Mouse (Mus musculus) hindbrain, embryonic 15.5 days (tissue): ENCODE measurements around the gene Ctnnal1. TPM values are rescaled to one million over a fixed set of nuclear protein-coding genes. Genes with fewer than 3 reads are reported as not detected.

Source experiments
- ATAC-seq: fragments of 200-750 bp; cut with Nextera tagmentation; 2 replicates; pipeline ENCODE4 v1.8.0; 2017; ENCODE audit warnings: low read depth, moderate number of reproducible peaks, moderate TSS enrichment; ENCODE audit not compliant: low FRiP score
- H3K27ac ChIP-seq: fragments of 300-500 bp; sonication (generic); replicated peaks from 2 replicates; pipeline ENCODE4 v1.5.1; 2015; ENCODE audit warnings: mild to moderate bottlenecking, inconsistent platforms
- H3K27me3 ChIP-seq: fragments of 300-500 bp; sonication (generic); 2 replicates; pipeline ENCODE4 v1.6.1; 2015; ENCODE audit warnings: control low read depth, inconsistent platforms
- H3K36me3 ChIP-seq: fragments of 300-500 bp; sonication (generic); 2 replicates; pipeline ENCODE4 v1.6.1; 2015; ENCODE audit warnings: control low read depth, inconsistent platforms
- H3K4me1 ChIP-seq: fragments of 300-500 bp; sonication (generic); replicated peaks from 2 replicates; pipeline ENCODE4 v1.6.1; 2015; ENCODE audit warnings: control low read depth, inconsistent platforms
- H3K4me2 ChIP-seq: fragments of 300-500 bp; sonication (generic); 2 replicates; pipeline ENCODE4 v1.6.1; 2015; ENCODE audit warnings: moderate library complexity, mild to moderate bottlenecking, inconsistent platforms
- H3K4me3 ChIP-seq: fragments of 300-500 bp; sonication (generic); 2 replicates; pipeline ENCODE4 v1.5.1; 2015; ENCODE audit warnings: mild to moderate bottlenecking, inconsistent platforms
- H3K9ac ChIP-seq: fragments of 300-500 bp; sonication (generic); 2 replicates; pipeline ENCODE4 v1.6.1; 2015; ENCODE audit warnings: inconsistent platforms
- H3K9me3 ChIP-seq: fragments of 300-500 bp; sonication (generic); 2 replicates; pipeline ENCODE4 v1.6.1; 2016; ENCODE audit warnings: control low read depth, inconsistent platforms
- WGBS: fragments of 180-500 bp; shearing (Covaris S2); methylation state at CpG from one replicate; pipeline ENCODE4 v1.1.7; 2015; 5-methylcytosine and 5-hydroxymethylcytosine counted together
- microRNA counts: library from miRNA; unstranded; fragments of <30 nt; microRNA quantifications from one replicate; lab custom pipeline; 2016
- microRNA-seq: library from miRNA; unstranded; fragments of <30 nt; microRNA quantifications from one replicate; pipeline ENCODE4, GENCODE M21; 2016
- polyA plus RNA-seq: library from polyadenylated mRNA; unstranded; fragments of >200 nt; fragmentation: Nextera tagmentation; extraction: Ambion mirVana; gene quantifications from 2 replicates; pipeline ENCODE4 v1.2.1, GENCODE M21; 2015

Gene Ctnnal1
- polyA plus RNA-seq, 1 experiment from 2014 or later, result 15.7 TPM

- Histone ChIP-seq H3K9me3 (no peaks in the 10 kb centered on the region), H3K27ac (no peak overlapping the region), H3K27me3 (no peaks in the 10 kb centered on the region), H3K4me1 (no peaks in the 10 kb centered on the region), H3K9ac (no peak overlapping the region), H3K4me3 (no peak overlapping the region), H3K4me2 (no peak overlapping the region), H3K36me3 (peaks cover 89% of the 10 kb centered on the region)
- WGBS, result 73% methylated on average over 1 of the region's 1 CpGs
- no peak for ATAC-seq
Observed at GRCm38 (mm10) chr4:56771065-56771464, 93.9 kb downstream of the Ctnnal1 start.

- Histone ChIP-seq H3K4me1 (no peaks in the 10 kb centered on the region), H3K27me3 (no peaks in the 10 kb centered on the region), H3K36me3 (peaks cover 84% of the 10 kb centered on the region), H3K9me3 (no peaks in the 10 kb centered on the region), H3K4me2 (no peak overlapping the region), H3K9ac (no peak overlapping the region), H3K27ac (no peak overlapping the region), H3K4me3 (no peak overlapping the region)
- no peak for ATAC-seq
- WGBS, result 94% methylated on average over 7 of the region's 7 CpGs
Observed at GRCm38 (mm10) chr4:56768913-56769312, 96.1 kb downstream of the Ctnnal1 start.

- Histone ChIP-seq H3K9me3 (no peaks in the 10 kb centered on the region), H3K4me3 (no peak overlapping the region), H3K4me2 (no peak overlapping the region), H3K27ac (no peak overlapping the region), H3K27me3 (no peaks in the 10 kb centered on the region), H3K9ac (no peak overlapping the region), H3K36me3 (peaks cover 78% of the 10 kb centered on the region), H3K4me1 (no peaks in the 10 kb centered on the region)
- ATAC-seq, result no peak
- 74% methylated on average over 5 of the region's 5 CpGs for WGBS
Observed at GRCm38 (mm10) chr4:56767861-56768284, 97.1 kb downstream of the Ctnnal1 start.

MicroRNAs encoded within 50 kb of the gene (microRNA counts, 519-probe panel; counts per million panel counts)
- microRNA mmu-miR-32 (lab: Ali Mortazavi, UCI), result 3,122 counts per million, percentile 62 among the panel's probes with 10 or more counts

Small RNA genes lying within 50 kb of the gene (microRNA-seq; reads per million reads assigned to microRNA genes)
- 139 reads per million, percentile 55 among the genes with 10 or more reads in this experiment for gene Mir32

Other genes with a start within 250 kb of the Ctnnal1 start
- not detected in 2 replicates for gene Gm26657, start 125.1 kb downstream of the Ctnnal1 start, polyA plus RNA-seq
- gene Actl7b, start 123.7 kb downstream of the Ctnnal1 start, polyA plus RNA-seq, result not detected in 2 replicates
- not detected in 2 replicates for gene Actl7a, start 121.8 kb downstream of the Ctnnal1 start, polyA plus RNA-seq
- 58.0 and 59.8 TPM in 2 replicates for gene Elp1, start 62.9 kb downstream of the Ctnnal1 start, polyA plus RNA-seq
- gene Fam206a, start 62.8 kb downstream of the Ctnnal1 start, polyA plus RNA-seq, result 15.6 and 16.0 TPM in 2 replicates
- 9.4 and 9.9 TPM in 2 replicates for gene Tmem245, start 82.2 kb upstream of the Ctnnal1 start, polyA plus RNA-seq
- 21.1 and 25.7 TPM in 2 replicates for gene Frrs1l, start 125.2 kb upstream of the Ctnnal1 start, polyA plus RNA-seq